Mouse (Mus musculus): ENCODE measurements around the gene Atg5. TPM values are rescaled to one million over a fixed set of nuclear protein-coding genes. Genes with fewer than 3 reads are reported as not detected.
A peak's percentile ranks its signal among the peaks of the same experiment; 100 is the strongest.

Atg5 gene
- total RNA-seq, 2 experiments from 2014 or later = 16.3 to 16.7 TPM

GRCm38 (mm10) chr10:44391509-44392290 is 123.5 kb downstream of the Atg5 start:
- DNase-seq = no peak

DNA sequence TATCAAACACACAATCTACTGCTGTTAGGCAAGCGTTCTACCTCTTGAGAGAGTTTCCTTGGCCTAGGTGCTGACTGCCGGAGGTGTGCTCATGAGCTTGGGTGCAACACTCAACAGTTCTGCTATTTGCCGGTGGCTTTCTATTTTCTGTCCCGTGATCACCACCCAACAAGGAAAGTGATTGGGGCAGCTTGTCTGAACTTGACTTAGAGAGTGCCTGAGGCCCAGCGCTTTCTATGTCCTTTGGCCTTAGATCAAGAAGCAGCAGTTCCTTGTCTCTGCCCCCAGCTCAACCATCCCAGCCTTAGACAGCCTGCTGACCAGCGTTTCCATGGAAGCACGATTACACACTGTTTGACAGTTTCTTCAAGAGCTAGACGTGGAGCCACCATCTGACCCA is 124.7 kb downstream of the Atg5 start:
- no peak for DNase-seq

- no peak for DNase-seq
Observed at GRCm38 (mm10) chr10:44400119-44400518, 132.0 kb downstream of the Atg5 start.

DNA sequence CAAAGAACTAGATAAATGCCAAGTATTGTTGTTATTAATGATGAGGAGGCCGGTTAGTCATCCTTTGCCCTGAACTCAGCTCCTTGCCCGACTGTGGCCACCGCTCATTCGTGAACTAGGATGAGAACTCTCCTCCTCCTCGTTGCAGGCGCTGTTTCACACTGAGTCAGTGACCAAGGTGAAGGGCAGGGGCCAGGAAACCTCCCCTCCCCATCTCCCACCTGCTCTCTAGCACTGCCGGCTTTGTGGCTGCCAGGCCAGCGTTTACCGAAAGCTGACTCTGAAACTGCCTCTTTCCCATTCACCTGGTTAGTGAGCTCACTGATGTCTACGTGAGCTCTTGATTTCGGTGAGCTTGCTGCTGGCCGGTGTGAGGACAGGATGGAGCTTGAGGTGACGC is 132.4 kb downstream of the Atg5 start:
- no peak for DNase-seq

GRCm38 (mm10) chr10:44401600-44401999 is 133.4 kb downstream of the Atg5 start:
- no peak for DNase-seq

- peak; percentile 21 to 36 for DNase-seq
Observed at GRCm38 (mm10) chr10:44403415-44403814, 135.3 kb downstream of the Atg5 start.

DNA sequence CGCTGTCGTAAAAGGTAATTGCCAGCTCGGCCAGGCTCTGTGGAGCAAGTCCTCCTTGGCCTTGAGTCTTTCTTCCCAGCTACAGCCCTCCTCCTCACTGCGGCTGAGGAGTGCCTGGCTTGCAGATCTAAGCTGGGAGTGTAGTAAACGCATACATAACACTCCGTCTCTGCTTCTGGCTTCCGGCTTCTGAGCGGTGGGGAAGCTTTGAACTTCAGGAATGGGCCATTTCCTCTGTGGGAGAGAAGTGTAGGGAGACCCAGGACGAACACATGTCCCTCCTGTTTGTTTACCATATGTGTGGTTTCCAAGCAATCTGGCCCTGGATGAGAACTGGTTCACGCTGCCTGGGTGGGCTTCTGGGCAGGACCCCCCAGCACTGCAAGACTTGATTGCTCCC is 140.9 kb downstream of the Atg5 start:
- DNase-seq = no peak

GRCm38 (mm10) chr10:44409958-44410357 is 141.8 kb downstream of the Atg5 start:
- DNase-seq = no peak

Small RNAs within 50 kb of the gene (microRNA-seq; reads per million reads assigned to microRNA genes)
- 0.38 to 2.4 reads per million in 2 experiments for gene Mir1929

Other genes starting within 250 kb of the Atg5 start
- gene Crybg1, start 119.5 kb upstream of the Atg5 start, total RNA-seq (2021) = 1 to 10 TPM; 3.0 to 3.7 TPM

Data from heart, adult 18-20 months (tissue).